Mouse (Mus musculus): ENCODE data around the gene Ciao2a.

DNA sequence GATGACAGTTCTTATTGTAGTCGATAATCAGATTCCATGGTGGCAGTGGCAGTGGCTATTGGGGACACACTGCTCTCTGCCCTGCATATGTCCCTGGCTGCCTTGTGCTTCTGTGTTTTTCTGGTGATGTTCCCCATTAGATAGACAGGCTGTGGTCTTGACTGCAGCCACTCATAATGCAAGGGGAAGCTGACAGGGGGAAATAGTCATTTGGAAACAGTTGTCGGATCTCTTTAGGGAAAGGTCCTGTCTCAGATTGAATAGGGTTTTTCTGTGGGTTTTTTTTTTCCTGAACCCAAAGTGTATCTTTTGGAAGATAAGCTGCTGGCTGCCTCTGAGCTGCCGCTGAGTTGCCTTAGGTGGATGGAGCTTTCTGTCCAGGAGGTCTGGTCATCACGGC lies 44.4 kb upstream of the Ciao2a start:
- TF ChIP-seq CTCF (IDR thresholded peaks at IDR 0.05; ENCODE audit: control insufficient read depth, insufficient read depth, low read length) (no peak), POLR2A (IDR thresholded peaks at IDR 0.05; ENCODE audit: borderline replicate concordance, control insufficient read depth, low read depth, low read length) (no peak)

All from bone marrow, adult 2 months (tissue).